Mouse (Mus musculus) bone marrow, adult 2 months (tissue): ENCODE results near the gene Zmym5.
A peak's percentile ranks its signal among the peaks of the same experiment; 100 is the strongest.

Experiments used
- CTCF ChIP-seq: fragments of 200-500 bp; IDR thresholded peaks from 2 replicates; pipeline ENCODE4 v1.5.1; 2011; ENCODE audit warnings: low read length, control low read depth; ENCODE audit not compliant: control insufficient read depth, insufficient read depth
- POLR2A ChIP-seq: fragments of 200-500 bp; IDR thresholded peaks from 2 replicates; pipeline ENCODE4 v1.6.1; 2011; ENCODE audit warnings: low read depth, mild to moderate bottlenecking, control low read depth, low read length, borderline replicate concordance; ENCODE audit not compliant: control insufficient read depth

DNA sequence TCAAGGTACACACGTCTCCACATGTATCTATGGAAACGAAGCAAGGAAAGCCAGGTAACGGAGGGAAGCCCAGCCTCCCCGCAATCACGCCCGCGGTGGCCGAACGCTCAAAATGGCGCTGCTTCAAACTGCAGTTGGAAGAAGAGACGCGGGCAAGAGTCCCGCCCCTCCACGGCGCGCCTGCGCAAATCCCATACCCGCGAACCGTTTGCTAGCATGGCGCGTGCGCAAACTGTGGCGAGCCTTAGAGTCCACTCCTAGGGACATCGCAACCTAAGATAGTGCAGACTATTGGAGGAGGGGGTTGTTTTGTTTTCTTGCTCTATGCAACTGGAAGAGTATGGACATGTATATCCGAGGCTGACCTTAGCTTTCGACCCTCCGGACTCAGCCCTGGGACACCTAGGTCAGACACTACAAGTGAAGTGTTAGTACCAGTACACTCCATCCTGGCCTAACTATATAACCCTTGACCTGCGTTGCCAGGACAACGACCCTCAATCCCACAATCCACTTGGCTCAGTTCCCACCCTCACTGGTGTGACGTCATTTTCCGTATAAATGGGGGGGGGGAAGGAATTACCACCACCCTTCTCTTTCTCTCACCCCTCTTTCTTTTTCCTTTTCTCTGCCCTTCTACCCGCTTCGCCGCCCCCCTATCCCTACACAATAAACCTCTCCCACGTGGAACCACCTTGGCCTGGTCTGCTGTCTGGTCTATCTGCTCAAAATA is 33.1 kb downstream of the Zmym5 start, which contains the start of gene Pspc1:
- TF ChIP-seq POLR2A = peak; percentile 94
- TF ChIP-seq CTCF = no peak
